Mouse (Mus musculus): ENCODE data around the gene Ergic3.

Ergic3 gene

GRCm38 (mm10) chr2:156007888-156008532 lies at the start of gene Ergic3, which contains the start of gene 6430550D23Rik:
TSS of gene Ergic3 (plus strand) at chr2:156008045.
TSS of gene 6430550D23Rik (minus strand) at chr2:156007977.
- DNase-seq (ENCODE audit: low spot score in 2 of 2): peak; percentile 98

GRCm38 (mm10) chr2:155959981-155960380 lies 47.9 kb upstream of the Ergic3 start:
- no peak for DNase-seq (ENCODE audit: low spot score in 2 of 2)

- DNase-seq (ENCODE audit: low spot score in 2 of 2): peak in 1 of 2 experiments; percentile 37
Observed at GRCm38 (mm10) chr2:155961862-155962261, 46.0 kb upstream of the Ergic3 start.

DNA sequence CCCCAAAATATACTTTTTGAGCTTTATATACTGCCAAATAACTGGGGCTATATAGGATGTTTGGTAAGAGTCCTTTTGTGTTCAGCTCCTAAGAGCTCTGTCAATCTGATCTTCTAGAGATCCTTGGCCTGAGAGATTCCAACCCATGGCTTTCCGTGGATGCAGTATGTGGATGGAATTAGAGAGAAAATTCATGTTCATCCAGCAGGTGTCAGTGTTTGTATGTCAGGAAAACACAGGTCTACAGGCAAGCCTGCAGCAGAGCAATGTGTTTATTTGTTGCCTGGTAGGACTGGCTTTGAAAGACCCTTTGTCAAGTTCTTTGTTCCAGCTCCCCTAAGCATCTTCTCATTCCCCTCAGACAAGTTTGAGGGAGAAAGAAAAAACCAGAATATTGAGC lies 44.9 kb upstream of the Ergic3 start:
- DNase-seq (ENCODE audit: low spot score in 2 of 2): no peak

- no peak for DNase-seq (ENCODE audit: low spot score in 2 of 2)
Observed at GRCm38 (mm10) chr2:155973348-155973747, 34.5 kb upstream of the Ergic3 start.

- DNase-seq (ENCODE audit: low spot score in 2 of 2): no peak
Observed at GRCm38 (mm10) chr2:155974087-155974731, 33.6 kb upstream of the Ergic3 start.

- peak in 1 of 2 experiments; percentile 52 for DNase-seq (ENCODE audit: low spot score in 2 of 2)
Observed at GRCm38 (mm10) chr2:155979328-155979991, 28.4 kb upstream of the Ergic3 start.

GRCm38 (mm10) chr2:155985776-155986175 lies 22.1 kb upstream of the Ergic3 start:
- no peak for DNase-seq (ENCODE audit: low spot score in 2 of 2)

DNA sequence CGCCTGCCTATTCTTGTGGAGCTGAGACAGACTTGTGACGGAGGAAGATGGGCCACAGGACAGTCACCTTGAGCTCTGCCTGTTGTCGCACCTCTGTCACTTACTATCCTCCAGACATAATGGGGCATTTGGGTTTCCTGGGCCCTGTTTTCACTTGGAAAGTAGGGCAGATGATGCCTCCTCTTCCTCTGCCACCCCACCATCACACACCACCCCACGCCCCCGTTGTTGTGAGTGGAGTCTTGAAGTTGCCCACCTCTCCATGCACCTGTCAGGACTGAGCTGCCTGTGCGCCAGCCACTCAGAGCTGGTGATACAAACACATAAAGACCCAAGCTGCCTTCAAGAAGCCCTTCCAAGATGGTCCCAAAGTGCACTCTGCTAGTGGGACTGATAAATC lies 20.7 kb upstream of the Ergic3 start:
- DNase-seq (ENCODE audit: low spot score in 2 of 2): no peak

DNA sequence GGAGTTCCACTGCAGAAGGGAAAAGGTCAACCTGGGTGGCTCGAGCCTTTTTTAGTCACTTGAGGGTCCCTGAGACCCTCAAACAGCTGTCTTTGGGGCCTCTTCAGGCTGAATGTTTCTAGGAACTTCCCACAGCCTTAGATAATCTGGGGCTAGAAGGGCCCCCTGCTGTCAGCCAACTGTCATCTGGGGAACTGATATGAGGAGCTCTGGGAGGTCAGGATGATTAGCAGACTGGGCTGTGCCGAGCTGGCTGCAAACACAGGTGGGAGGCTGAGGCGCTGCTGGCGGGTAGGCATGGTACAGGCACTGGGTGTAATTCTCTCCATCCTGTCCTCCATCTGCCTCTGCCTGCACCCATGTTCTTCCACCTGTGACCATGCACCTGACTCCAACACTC lies 18.8 kb upstream of the Ergic3 start:
- peak; percentile 30 to 37 for DNase-seq (ENCODE audit: low spot score in 2 of 2)

- no peak for DNase-seq (ENCODE audit: low spot score in 2 of 2)
Observed at GRCm38 (mm10) chr2:155991151-155991550, 16.7 kb upstream of the Ergic3 start.

GRCm38 (mm10) chr2:155991863-155992321 lies 16.0 kb upstream of the Ergic3 start:
- DNase-seq (ENCODE audit: low spot score in 2 of 2): peak in 1 of 2 experiments; percentile 43

GRCm38 (mm10) chr2:156005393-156005792 lies 2.5 kb upstream of the Ergic3 start:
- peak in 1 of 2 experiments; percentile 25 for DNase-seq (ENCODE audit: low spot score in 2 of 2)

GRCm38 (mm10) chr2:156018106-156018505 lies 10.3 kb downstream of the Ergic3 start:
- no peak for DNase-seq (ENCODE audit: low spot score in 2 of 2)

- no peak for DNase-seq (ENCODE audit: low spot score in 2 of 2)
Observed at GRCm38 (mm10) chr2:156021219-156021618, 13.4 kb downstream of the Ergic3 start.

GRCm38 (mm10) chr2:156021765-156022164 lies 13.9 kb downstream of the Ergic3 start:
- DNase-seq (ENCODE audit: low spot score in 2 of 2): no peak

- no peak for DNase-seq (ENCODE audit: low spot score in 2 of 2)
Observed at GRCm38 (mm10) chr2:156025482-156025881, 17.6 kb downstream of the Ergic3 start.

GRCm38 (mm10) chr2:156039390-156039789 lies 31.5 kb downstream of the Ergic3 start:
- no peak for DNase-seq (ENCODE audit: low spot score in 2 of 2)

DNA sequence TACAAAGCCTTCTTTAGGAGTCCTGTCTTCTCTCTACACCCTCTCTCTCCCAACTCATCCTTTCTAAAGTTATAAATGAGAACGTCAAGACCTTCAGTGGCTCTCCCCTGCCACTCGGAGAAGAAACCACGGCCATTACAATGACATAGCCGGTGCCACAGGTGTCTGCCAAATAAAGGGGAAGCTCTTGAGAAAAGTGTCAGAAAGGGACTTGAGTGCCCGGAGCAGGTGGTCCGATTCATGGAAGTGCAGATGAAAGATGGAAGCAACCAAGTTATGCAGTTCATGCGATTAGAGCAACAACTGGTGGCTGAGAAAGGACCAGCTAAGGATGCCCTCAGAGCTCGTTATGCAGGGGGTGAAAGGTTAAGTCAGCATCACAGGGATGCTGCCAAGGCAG lies 35.1 kb downstream of the Ergic3 start:
- DNase-seq (ENCODE audit: low spot score in 2 of 2): no peak

DNA sequence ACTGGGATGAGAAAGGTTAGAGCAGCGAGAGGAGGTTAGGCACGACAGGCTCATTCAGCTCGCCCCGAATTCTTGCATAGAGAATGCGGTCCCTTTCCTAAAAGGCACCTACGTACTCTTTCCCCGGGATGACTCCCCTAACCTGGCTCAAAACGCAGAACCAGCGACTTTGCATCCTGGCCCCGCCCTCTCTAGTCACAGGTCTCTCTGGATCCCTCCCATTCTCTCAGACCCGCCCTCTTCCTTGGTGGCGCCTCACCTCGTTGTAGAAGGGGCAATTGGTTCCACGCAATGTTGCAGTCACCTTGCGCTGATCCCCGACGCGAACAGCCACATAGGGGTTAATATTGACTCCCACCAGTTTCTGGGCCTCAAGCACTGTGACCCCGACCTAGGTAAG lies 40.1 kb downstream of the Ergic3 start:
- no peak for DNase-seq (ENCODE audit: low spot score in 2 of 2)

- no peak for DNase-seq (ENCODE audit: low spot score in 2 of 2)
Observed at GRCm38 (mm10) chr2:156052816-156053215, 45.0 kb downstream of the Ergic3 start, which contains the start of gene Fer1l4. TSS of gene Fer1l4 (minus strand) at chr2:156052947.

All from spleen, postnatal 14 days (tissue).